Mouse (Mus musculus) limb, embryonic 13.5 days (tissue): ENCODE results near the gene Gm17657. TPM values are rescaled to one million over a fixed set of nuclear protein-coding genes. Genes with fewer than 3 reads are reported as not detected.
A peak's percentile ranks its signal among the peaks of the same experiment; 100 is the strongest.

Source experiments
- ATAC-seq: fragments of 200-750 bp; cut with Nextera tagmentation; 2 replicates; pipeline ENCODE4 v1.8.0; 2017; ENCODE audit warnings: low read depth, moderate number of reproducible peaks, moderate TSS enrichment; ENCODE audit not compliant: low FRiP score
- H3K27ac ChIP-seq: fragments of 300-500 bp; sonication (generic); 2 replicates; pipeline ENCODE4 v1.5.1; 2015; ENCODE audit warnings: inconsistent platforms, mild to moderate bottlenecking, moderate library complexity
- H3K27me3 ChIP-seq: fragments of 300-500 bp; sonication (generic); 2 replicates; pipeline ENCODE4 v1.6.1; 2015; ENCODE audit warnings: mild to moderate bottlenecking, inconsistent platforms
- H3K36me3 ChIP-seq: fragments of 300-500 bp; sonication (generic); 2 replicates; pipeline ENCODE4 v1.6.1; 2015; ENCODE audit warnings: inconsistent platforms, mild to moderate bottlenecking, moderate library complexity
- H3K4me1 ChIP-seq: fragments of 300-500 bp; sonication (generic); 2 replicates; pipeline ENCODE4 v1.6.1; 2015; ENCODE audit warnings: inconsistent platforms
- H3K4me2 ChIP-seq: fragments of 300-500 bp; sonication (generic); replicated peaks from 2 replicates; pipeline ENCODE4 v1.6.1; 2015; ENCODE audit warnings: inconsistent platforms, mild to moderate bottlenecking, moderate library complexity
- H3K4me3 ChIP-seq: fragments of 300-500 bp; sonication (generic); 2 replicates; pipeline ENCODE4 v1.5.1; 2015; ENCODE audit warnings: moderate library complexity, mild to moderate bottlenecking, inconsistent platforms
- H3K9ac ChIP-seq: fragments of 300-500 bp; sonication (generic); 2 replicates; pipeline ENCODE4 v1.6.1; 2015; ENCODE audit warnings: mild to moderate bottlenecking, inconsistent platforms
- H3K9me3 ChIP-seq: fragments of 300-500 bp; sonication (generic); 2 replicates; pipeline ENCODE4 v1.6.1; 2016; ENCODE audit warnings: inconsistent platforms
- WGBS: fragments of 180-500 bp; shearing (Covaris S2); methylation state at CpG from one replicate; pipeline ENCODE4 v1.1.7; 2015; 5-methylcytosine and 5-hydroxymethylcytosine counted together
- polyA plus RNA-seq: library from polyadenylated mRNA; unstranded; fragments of >200 nt; fragmentation: Nextera tagmentation; extraction: Ambion mirVana; gene quantifications from 2 replicates; pipeline ENCODE4 v1.2.1, GENCODE M21; 2015

Gene Gm17657
- polyA plus RNA-seq, 1 experiment from 2014 or later = not detected

DNA sequence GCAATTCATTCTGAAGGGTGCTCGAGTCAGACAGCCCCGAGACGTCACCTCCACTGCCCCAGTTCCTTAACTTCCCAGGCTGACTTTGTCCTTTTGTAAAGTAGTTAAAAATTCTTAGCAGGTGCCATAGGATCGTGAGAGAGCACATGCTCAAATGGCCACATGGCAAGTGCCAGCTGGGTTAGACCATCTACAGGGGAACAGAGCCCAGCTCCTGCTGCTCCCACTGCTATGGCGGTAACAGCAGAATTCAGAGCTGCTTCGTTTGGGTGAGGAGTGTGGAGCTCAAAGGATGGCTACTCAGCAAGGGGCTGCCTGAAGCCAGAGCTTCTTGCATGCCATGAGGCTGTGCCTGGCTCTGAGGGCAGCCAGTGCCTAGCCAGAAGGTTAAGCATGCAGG lies 20.4 kb upstream of the Gm17657 start:
- H3K36me3 ChIP-seq = peaks cover 74% of the 10 kb centered on the region
- peaks cover 6% of the 10 kb centered on the region; the same call in 1 of the 2 replicates for H3K4me1 ChIP-seq
- H3K27me3 ChIP-seq = no peaks in the 10 kb centered on the region
- no peak overlapping the region for H3K9ac ChIP-seq
- no peak overlapping the region for H3K4me3 ChIP-seq
- no peak overlapping the region for H3K27ac ChIP-seq
- no peak for ATAC-seq
- H3K9me3 ChIP-seq = no peaks in the 10 kb centered on the region
- 82% methylated on average over 6 of the region's 6 CpGs for WGBS
- H3K4me2 ChIP-seq = no peak overlapping the region

DNA sequence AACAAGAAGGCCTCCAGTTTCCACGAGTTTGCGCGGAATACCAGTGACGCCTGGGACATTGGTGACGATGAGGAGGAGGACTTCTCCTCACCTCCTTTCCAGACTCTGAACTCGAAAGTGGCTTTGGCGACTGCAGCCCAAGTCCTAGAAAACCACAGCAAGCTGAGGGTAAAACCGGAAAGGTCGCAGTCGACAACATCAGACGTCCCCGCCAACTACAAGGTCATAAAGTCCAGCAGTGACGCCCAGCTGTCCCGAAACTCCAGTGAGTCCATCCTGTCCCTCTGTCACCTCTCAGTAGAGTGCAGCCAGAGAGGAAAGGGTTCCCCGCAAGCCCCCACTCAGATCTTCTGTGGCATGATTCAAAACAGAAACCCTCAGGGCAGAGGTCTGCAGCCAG lies 19.0 kb upstream of the Gm17657 start:
- Histone ChIP-seq H3K4me1 (peaks cover 6% of the 10 kb centered on the region; the same call in 1 of the 2 replicates), H3K9me3 (no peaks in the 10 kb centered on the region), H3K4me3 (no peak overlapping the region), H3K27me3 (no peaks in the 10 kb centered on the region), H3K36me3 (peaks cover 71% of the 10 kb centered on the region), H3K9ac (no peak overlapping the region), H3K4me2 (no peak overlapping the region), H3K27ac (no peak overlapping the region)
- no peak for ATAC-seq
- 84% methylated on average over 15 of the region's 15 CpGs for WGBS

DNA sequence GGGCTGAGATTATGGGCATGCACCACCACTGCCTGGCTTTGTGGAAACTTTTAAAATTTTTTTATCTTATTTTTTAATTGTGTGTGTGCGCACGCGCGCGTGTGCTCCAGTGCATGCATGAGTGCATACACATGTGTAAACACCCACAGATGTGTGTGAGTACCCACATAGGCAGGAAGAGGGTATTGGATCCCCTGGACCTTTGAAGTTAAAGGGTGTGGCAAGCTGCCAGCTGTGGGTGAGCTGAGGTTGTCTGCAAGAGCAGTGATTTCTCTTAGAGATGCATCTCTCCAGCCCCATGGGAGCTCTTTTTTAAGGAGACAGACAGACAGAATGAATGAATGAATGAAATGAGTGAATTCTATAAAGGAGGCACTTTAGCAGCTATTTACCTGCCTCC lies 16.1 kb upstream of the Gm17657 start:
- H3K4me3 ChIP-seq = no peak overlapping the region
- ATAC-seq = no peak
- no peaks in the 10 kb centered on the region for H3K27me3 ChIP-seq
- WGBS = 97% methylated on average over 5 of the region's 5 CpGs
- no peak overlapping the region for H3K27ac ChIP-seq
- H3K4me2 ChIP-seq = no peak overlapping the region
- no peak overlapping the region for H3K9ac ChIP-seq
- H3K9me3 ChIP-seq = no peaks in the 10 kb centered on the region
- peaks cover 42% of the 10 kb centered on the region for H3K36me3 ChIP-seq
- H3K4me1 ChIP-seq = peaks cover 6% of the 10 kb centered on the region; the same call in 1 of the 2 replicates

DNA sequence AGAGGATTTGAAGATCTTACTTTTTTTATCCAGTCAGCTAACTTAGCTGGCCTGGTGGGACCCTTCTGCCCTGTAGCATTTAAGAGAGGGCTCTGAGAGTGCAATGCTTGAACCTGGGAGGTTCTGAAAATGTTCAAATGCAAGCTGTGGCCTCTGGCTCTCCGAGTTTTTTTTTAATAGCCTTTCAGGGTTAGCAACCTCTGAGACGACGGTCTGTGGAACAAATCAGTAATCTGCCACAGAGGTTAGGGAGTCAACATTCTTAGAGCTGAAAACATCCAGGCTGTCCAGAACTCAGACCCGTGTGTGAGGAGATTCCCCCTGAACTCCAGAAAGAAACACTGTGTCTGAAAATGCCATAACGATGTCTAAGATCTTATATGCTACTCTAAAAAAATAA lies 9.0 kb upstream of the Gm17657 start:
- H3K4me2 ChIP-seq = no peak overlapping the region
- no peaks in the 10 kb centered on the region for H3K4me1 ChIP-seq
- no peak for ATAC-seq
- 73% methylated on average over 5 of the region's 5 CpGs for WGBS
- no peak overlapping the region for H3K4me3 ChIP-seq
- no peak overlapping the region for H3K9ac ChIP-seq
- H3K9me3 ChIP-seq = no peaks in the 10 kb centered on the region
- H3K36me3 ChIP-seq = peaks cover 13% of the 10 kb centered on the region
- no peak overlapping the region for H3K27ac ChIP-seq
- H3K27me3 ChIP-seq = no peaks in the 10 kb centered on the region

DNA sequence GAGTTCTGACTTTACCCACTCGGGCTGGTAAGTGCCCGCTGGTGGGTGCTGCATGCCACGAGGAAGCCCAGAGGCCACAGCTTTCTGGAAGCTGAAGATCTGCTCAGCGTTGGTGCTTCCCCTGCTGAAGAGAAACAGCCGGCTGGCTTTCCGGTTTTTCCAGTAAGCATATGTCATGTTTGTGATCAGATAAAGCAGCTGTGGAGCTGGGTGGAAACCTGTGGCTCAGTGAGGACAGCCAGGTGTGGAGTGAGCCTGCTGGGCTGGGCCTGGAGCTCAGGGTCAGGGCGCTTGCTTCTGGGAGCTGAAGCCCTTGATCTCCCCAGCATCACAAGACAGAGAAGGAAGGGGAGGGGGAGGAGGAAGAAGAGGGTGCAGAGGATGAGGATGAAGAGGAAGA lies 7.5 kb upstream of the Gm17657 start:
- WGBS = 76% methylated on average over 7 of the region's 7 CpGs
- Histone ChIP-seq H3K9me3 (no peaks in the 10 kb centered on the region), H3K4me2 (no peak overlapping the region), H3K27ac (no peak overlapping the region), H3K36me3 (peaks cover 13% of the 10 kb centered on the region), H3K27me3 (no peaks in the 10 kb centered on the region), H3K4me1 (no peaks in the 10 kb centered on the region), H3K9ac (no peak overlapping the region), H3K4me3 (no peak overlapping the region)
- no peak for ATAC-seq

DNA sequence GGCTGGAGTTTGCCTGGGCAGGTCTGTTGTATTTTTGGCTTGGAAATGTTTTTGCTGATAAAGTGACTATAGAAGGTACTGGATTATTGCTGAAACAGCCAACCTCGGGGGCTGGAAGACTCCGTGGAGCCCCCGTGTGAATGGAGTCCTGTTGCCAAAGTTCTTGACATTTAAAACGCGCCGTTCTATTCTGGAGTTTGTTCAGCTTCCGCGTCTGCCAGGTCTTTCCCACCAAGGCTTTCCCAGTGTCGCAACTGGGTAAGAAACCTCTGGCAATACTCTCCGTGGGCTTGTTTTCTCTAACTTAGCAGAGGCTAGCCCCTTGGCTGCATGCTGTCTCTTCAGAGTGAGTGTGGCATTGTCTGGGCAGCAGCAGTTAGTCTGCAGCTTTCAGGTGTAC lies 7.0 kb upstream of the Gm17657 start:
- Histone ChIP-seq H3K4me3 (no peak overlapping the region), H3K27me3 (no peaks in the 10 kb centered on the region), H3K27ac (no peak overlapping the region), H3K9ac (no peak overlapping the region), H3K4me1 (no peaks in the 10 kb centered on the region), H3K4me2 (no peak overlapping the region), H3K9me3 (no peaks in the 10 kb centered on the region), H3K36me3 (peaks cover 13% of the 10 kb centered on the region)
- no peak for ATAC-seq
- WGBS = 94% methylated on average over 10 of the region's 10 CpGs

DNA sequence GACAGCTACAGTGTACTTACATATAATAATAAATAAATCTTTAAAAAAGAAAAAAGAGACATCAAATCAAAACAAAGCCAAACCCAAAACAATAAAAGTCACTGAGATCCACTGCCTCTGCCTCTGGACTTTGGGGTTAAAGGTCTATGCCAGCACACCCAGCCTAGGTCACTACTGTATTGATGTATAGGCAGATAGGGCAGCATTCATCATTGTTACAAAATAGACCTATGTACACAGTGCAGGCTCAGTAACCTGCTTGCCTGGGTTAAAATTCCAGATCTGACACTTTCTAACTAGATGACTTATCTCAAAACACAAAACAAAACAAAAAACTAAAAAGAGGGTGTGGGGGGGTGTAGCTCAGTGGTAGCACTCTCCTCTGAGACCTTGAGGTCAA lies 4.7 kb upstream of the Gm17657 start:
- Histone ChIP-seq H3K4me3 (no peak overlapping the region), H3K27ac (no peak overlapping the region), H3K9me3 (no peaks in the 10 kb centered on the region), H3K4me2 (no peak overlapping the region), H3K4me1 (peaks cover 16% of the 10 kb centered on the region), H3K27me3 (no peaks in the 10 kb centered on the region), H3K36me3 (peaks cover 4% of the 10 kb centered on the region; the same call in 1 of the 2 replicates), H3K9ac (no peak overlapping the region)
- ATAC-seq = no peak

DNA sequence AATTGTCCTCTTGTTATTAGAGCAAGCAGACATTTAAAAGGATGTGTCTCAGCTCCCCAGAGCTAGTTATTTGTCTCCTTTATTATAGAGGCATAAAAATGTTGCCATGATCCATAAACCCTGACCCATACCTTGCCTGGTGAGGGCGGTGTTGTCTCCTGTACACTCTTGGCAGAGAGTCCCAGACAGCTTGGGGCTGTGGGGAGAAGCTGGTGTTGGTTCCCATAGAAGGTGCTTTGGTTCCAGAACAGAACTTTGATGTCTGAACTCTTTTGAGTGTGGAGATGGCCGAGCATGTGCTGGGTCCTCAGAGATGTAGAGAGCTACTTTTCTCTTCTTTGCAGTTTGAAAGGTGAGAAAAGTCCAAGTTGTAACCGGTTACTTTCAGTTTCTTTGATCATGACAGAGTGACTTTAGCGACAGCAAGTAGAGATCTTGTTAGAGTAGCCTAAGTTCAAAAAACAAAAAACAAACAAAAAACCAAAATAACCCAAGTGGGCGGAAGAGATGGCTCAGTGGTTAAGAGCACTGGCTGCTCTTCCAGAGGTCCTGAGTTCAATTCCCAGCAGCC lies 2.8 kb upstream of the Gm17657 start, which contains the start of gene Tmem217:
Gene Tmem217 (minus strand): TSS at position 224 of the 571 bp plus-strand sequence.
- WGBS = 91% methylated on average over 5 of the region's 5 CpGs
- H3K4me2 ChIP-seq = peak within 1 kb of the TSS; percentile 98
- no peak within 1 kb of the TSS for H3K27ac ChIP-seq
- H3K4me1 ChIP-seq = peaks cover 17% of the 10 kb centered on the region
- no peaks in the 10 kb centered on the region for H3K9me3 ChIP-seq
- H3K4me3 ChIP-seq = 0 out of 2 replicates have a peak within 1 kb of the TSS, but pooled peaks have one; percentile 96
- no peaks in the 10 kb centered on the region for H3K27me3 ChIP-seq
- no peaks in the 10 kb centered on the region for H3K36me3 ChIP-seq
- H3K9ac ChIP-seq = no peak within 1 kb of the TSS
- ATAC-seq = no peak

DNA sequence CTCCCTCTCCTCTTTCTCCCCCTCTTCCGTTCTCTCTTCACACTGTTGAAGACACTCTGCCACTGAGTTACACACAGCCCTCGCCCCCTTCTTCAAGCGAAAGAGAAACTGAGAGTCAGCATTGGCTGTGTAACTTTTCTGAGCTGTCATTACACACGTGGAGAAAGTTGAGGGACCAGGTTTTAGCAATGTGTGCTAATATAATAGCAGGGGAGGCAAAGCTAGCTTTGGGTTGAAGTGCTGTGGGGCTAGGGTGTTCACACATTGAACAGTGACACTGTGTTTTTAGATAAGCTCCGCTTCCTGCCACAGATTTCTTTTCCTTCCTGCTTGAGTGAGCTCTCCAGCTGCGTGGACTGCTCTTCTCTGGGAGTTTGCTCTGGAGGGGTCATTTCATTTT lies 1.6 kb upstream of the Gm17657 start:
- peak overlapping the region; percentile 98 for H3K4me2 ChIP-seq
- peak overlapping the region; percentile 96 for H3K4me3 ChIP-seq
- H3K9me3 ChIP-seq = no peaks in the 10 kb centered on the region
- no peaks in the 10 kb centered on the region for H3K36me3 ChIP-seq
- no peak overlapping the region for H3K27ac ChIP-seq
- peaks cover 17% of the 10 kb centered on the region for H3K4me1 ChIP-seq
- no peak for ATAC-seq
- peak overlapping the region; percentile 95; the same call in 1 of the 2 replicates for H3K9ac ChIP-seq
- H3K27me3 ChIP-seq = no peaks in the 10 kb centered on the region
- WGBS = 66% methylated on average over 6 of the region's 6 CpGs

DNA sequence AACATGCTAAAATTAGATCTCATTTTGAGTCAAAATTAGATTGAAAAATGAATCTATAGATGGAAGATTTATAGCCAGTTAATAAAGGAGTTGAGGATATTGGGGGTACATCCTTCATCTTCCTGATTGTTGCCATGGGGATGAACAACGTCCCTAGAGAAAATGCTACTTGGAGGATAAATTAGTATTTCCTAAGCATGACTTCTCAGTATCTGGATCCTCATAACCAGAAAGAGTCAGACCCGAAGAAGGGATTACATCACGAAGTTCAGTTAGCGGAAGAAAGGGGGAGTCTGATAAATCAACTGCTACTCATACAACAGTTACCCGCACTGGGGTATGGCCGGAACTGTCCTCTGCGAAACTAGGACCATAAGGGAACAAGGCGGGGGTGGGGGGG lies 444 bp downstream of the Gm17657 start:
- Histone ChIP-seq H3K4me1 (peaks cover 17% of the 10 kb centered on the region), H3K4me3 (peak overlapping the region; percentile 96; the same call in 1 of the 2 replicates), H3K9ac (no peak overlapping the region), H3K36me3 (no peaks in the 10 kb centered on the region), H3K27ac (no peak overlapping the region), H3K9me3 (no peaks in the 10 kb centered on the region), H3K27me3 (no peaks in the 10 kb centered on the region), H3K4me2 (peak overlapping the region; percentile 98)
- peak; percentile 29; the same call in 1 of the 2 replicates for ATAC-seq
- WGBS = 53% methylated on average over 8 of the region's 8 CpGs

DNA sequence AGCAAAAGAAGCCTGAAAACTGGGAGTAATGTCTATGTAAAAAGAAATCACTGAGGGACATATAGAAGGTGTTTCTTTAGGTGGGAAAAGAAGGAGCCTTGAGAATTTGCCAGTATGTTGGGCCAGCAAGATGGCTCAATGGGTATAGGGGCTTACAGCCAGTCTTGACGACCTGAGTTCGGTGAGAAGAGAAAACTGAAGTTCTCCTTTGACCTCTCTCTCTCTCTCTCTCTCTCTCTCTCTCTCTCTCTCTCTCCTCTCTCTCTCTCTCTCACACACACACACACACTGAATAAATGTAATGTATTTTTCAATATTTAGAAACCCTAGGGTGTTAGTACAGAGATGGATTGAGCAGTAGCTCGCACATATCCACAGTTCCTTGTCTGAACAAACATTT lies 944 bp downstream of the Gm17657 start:
- Histone ChIP-seq H3K27ac (no peak overlapping the region), H3K36me3 (no peaks in the 10 kb centered on the region), H3K27me3 (no peaks in the 10 kb centered on the region), H3K4me3 (no peak overlapping the region), H3K9ac (no peak overlapping the region), H3K4me1 (peaks cover 17% of the 10 kb centered on the region), H3K9me3 (no peaks in the 10 kb centered on the region), H3K4me2 (no peak overlapping the region)
- ATAC-seq = no peak
- 69% methylated on average over 3 of the region's 3 CpGs for WGBS

DNA sequence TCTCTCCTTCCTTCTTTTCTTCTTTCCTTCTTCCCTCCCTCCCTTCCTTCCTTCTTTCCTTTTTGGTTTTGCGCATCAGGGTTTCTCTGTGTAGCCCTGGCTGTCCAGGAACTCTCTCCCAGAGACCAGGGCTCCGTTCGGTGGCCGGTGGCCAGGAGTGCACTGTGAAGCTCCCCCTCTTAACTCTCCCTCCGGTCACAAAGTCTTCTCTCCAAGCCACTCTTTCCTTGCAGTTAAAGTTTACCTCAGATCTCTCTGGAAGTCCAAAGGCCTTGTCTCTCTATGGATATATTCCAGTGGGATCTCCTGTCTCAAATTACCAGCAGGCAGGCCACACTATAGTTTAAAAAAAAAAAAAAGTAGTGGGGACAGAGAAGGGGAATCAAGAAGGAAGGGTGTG lies 4.2 kb downstream of the Gm17657 start:
- Histone ChIP-seq H3K4me1 (peaks cover 7% of the 10 kb centered on the region), H3K4me2 (no peak overlapping the region), H3K36me3 (no peaks in the 10 kb centered on the region), H3K27ac (no peak overlapping the region), H3K27me3 (no peaks in the 10 kb centered on the region), H3K9ac (no peak overlapping the region), H3K4me3 (no peak overlapping the region), H3K9me3 (no peaks in the 10 kb centered on the region)
- no peak for ATAC-seq
- 92% methylated on average over 5 of the region's 5 CpGs for WGBS

DNA sequence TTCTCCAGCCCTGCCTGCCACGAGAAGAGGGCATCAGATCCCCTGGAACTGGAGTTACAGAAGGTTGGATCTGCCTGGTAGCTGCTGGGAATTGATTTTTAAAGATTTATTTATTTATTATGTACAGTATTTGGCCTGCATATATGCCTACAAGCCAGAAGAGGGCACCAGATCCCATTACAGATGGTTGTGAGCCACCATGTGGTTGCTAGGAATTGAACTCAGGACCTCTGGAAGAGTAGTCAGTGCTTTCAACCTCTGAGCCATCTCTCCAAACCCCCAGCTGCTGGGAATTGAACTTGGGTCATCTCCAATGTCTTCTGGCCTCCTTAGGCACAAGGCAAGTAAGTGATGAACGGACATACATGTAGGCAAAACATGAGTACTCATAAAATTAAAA lies 5.4 kb downstream of the Gm17657 start:
- 68% methylated on average over 2 of the region's 2 CpGs for WGBS
- no peak for ATAC-seq
- Histone ChIP-seq H3K4me2 (no peak overlapping the region), H3K27me3 (no peaks in the 10 kb centered on the region), H3K9me3 (no peaks in the 10 kb centered on the region), H3K27ac (no peak overlapping the region), H3K4me3 (no peak overlapping the region), H3K9ac (no peak overlapping the region), H3K36me3 (no peaks in the 10 kb centered on the region), H3K4me1 (no peaks in the 10 kb centered on the region)
